Mouse (Mus musculus): ENCODE measurements around the gene Otud4.

DNA sequence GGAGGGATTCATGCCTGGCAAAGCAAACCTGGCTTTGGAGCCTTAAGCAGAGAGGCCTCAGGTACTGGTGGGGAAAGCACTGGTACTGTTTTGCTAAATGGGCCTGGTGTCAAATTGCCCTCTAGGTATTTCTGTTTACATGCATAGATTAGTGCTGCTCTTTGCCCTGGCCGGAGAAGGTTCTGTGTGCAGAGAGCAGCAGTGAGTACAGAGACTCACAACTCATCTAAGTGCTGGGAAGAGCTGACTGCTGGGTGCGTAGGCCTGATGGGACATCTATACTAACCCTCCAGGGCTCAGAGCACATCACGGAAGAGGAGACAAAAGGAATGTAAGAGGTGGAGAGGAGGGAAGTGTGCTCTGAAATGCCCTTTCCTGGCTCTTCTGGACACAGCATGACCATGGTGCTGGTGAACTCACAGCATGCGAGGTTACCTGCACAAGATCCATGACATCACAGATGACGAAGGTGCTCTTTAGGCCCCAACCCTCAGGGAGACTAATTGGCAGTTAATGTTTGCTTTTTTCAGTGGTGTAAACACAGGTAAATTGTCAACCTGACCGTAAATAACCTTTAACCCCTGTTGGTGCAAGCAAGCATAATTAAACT, 23.6 kb upstream of the Otud4 start:
- TF ChIP-seq CTCF (IDR thresholded peaks at IDR 0.05; ENCODE audit: borderline replicate concordance, insufficient read depth, low read length) (no peak), POLR2A (IDR thresholded peaks at IDR 0.05; ENCODE audit: low read depth, low read length) (no peak)

All from embryonic fibroblast, embryonic 13.5 days (primary cell).